Mouse (Mus musculus): ENCODE data around the gene Ube2cbp.

Gene Ube2cbp

GRCm38 (mm10) chr9:86464151-86465105 lies at the start of gene Ube2cbp:
TSS of gene Ube2cbp (minus strand) at chr9:86464950.
- DNase-seq (ENCODE audit: low read depth), result peak; percentile 92

- no peak for DNase-seq (ENCODE audit: low read depth)
Observed at GRCm38 (mm10) chr9:86514390-86514789, 49.6 kb upstream of the Ube2cbp start.

GRCm38 (mm10) chr9:86513733-86514132 lies 49.0 kb upstream of the Ube2cbp start:
- DNase-seq (ENCODE audit: low read depth), result no peak

DNA sequence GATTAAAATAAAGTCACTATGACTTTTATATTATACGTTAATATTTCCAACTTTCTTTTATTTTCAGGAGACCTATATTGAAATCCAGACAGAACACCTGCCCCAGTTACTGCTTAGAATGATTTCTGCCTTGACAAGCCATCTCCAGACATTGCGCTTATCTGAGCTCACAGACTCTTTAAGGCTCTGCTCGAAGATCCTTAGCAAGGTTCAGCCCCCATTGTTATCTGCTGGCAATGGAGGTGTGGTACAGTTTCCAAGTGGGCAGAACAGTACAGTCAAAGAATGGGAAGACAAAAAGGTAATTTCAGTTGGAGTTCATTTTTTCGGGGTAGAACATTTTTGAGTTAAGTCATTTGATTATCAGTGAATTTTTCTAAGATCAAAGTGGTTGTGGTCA lies 42.7 kb upstream of the Ube2cbp start:
- DNase-seq (ENCODE audit: low read depth), result no peak

- DNase-seq (ENCODE audit: low read depth), result no peak
Observed at GRCm38 (mm10) chr9:86499083-86499482, 34.3 kb upstream of the Ube2cbp start.

GRCm38 (mm10) chr9:86496261-86496660 lies 31.5 kb upstream of the Ube2cbp start:
- no peak for DNase-seq (ENCODE audit: low read depth)

DNA sequence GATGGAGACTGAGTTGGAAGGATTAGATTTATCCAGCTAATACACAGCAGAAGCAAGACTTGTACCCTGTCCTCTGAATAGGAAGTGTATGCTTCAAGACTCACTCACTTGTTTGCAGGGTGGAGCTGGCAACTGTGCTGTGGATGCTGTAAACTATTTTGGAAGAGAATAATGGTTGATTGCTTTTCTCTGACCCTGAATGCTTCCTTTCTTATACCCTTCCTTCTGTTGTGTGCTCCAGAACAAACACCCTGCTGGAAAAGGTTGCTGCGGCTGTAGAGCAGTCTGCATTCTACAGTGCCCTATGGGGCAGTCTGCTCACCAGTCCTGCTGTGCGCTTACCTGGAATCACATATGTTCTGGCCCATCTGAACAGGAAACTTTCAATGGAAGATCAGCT lies 27.0 kb upstream of the Ube2cbp start:
- no peak for DNase-seq (ENCODE audit: low read depth)

GRCm38 (mm10) chr9:86482236-86482635 lies 17.5 kb upstream of the Ube2cbp start:
- no peak for DNase-seq (ENCODE audit: low read depth)

DNA sequence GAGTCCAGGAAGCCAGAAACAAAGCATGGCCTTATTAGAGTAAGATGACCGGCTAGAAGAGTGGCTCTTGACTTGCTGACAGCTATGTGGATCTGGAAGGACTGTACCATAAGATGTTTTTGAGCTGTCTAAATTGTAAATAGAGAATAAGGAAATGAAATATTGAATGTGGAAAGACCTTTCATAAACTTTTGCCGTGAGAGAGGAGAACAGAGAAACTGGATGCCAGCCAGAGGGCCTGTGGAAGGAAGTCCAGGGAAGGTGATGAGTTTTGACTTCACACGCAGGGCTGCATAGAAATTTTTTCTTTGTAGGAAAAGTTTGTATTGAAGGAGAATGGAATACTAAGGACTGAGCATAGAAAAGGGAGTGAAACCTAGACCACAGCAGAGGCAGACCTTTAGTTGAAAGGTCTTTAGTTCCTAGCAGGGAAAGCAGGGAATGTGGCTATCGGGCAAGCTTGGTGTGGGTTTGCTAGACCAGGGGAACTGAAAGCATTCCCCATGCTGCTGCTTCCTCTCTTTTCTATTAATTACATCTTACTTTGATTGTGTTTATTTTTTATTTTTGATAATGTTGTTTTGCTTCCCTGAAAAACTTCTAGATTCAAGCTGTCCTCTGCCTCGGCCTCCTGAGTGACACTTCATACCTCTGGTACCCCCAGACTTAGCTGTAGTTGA lies 13.8 kb upstream of the Ube2cbp start:
- no peak for DNase-seq (ENCODE audit: low read depth)

DNA sequence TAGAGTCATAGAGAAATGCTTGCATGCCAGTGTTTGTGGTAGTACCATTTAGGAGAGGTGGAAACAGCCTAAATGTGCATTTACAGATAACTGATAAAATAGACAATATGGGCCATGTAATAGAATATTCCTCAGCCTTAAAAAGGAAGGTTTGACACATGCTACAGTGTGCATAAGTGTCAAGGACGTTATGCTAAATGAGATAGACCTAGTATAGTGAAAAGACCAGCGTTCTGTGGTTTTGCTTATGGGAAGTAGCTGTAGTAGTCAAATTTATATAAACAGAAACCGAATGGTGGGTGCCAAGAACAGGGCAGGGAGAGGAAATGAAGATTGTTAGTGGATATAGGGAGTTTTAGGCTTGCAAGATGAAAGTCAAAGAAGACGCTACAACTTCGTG lies 12.0 kb upstream of the Ube2cbp start:
- DNase-seq (ENCODE audit: low read depth), result no peak

DNA sequence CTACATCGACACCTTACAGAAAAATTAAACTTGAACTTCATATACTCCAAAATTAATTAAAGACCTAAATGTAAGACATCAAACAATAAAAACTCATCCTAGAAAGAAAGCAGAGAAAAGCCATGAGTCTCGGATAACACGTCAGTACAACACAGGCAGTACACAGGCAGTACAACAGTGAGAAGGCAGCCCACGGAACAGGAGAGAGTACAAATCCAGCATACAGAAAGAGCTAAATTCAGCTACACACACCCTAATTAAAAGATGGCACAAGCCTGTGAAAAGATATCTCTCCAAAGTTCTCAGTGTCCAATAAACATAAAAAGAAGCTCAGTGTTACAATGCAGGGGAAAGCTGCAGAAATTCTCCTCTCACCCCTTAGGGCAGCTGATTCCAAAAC lies 11.2 kb upstream of the Ube2cbp start:
- no peak for DNase-seq (ENCODE audit: low read depth)

GRCm38 (mm10) chr9:86466990-86467870 lies 2.5 kb upstream of the Ube2cbp start, which contains the start of gene Dop1a:
TSS of gene Dop1a (plus strand) at chr9:86467154.
- DNase-seq (ENCODE audit: low read depth), result peak; percentile 96

GRCm38 (mm10) chr9:86453626-86454025 lies 11.1 kb downstream of the Ube2cbp start:
- no peak for DNase-seq (ENCODE audit: low read depth)

- peak; percentile 71 for DNase-seq (ENCODE audit: low read depth)
Observed at GRCm38 (mm10) chr9:86451617-86452016, 13.1 kb downstream of the Ube2cbp start.

DNA sequence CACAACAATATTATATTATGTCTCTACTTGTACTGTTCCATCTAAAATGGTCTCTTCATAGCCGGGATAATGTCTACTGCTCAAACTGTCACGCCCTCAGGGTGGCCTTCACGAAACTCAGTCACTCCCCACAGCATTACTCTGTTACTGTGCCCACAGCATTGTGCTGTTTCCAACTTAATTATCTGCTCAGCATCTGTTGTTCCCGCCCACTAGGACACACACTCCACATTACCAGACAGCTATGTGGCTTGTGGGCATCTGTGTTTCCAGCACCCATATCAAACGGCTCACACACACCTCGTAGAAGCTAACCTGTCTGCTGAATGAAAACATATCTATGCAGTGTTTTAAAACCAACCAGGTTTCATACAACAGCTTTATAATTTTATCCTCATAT lies 13.7 kb downstream of the Ube2cbp start:
- no peak for DNase-seq (ENCODE audit: low read depth)

- peak; percentile 75 for DNase-seq (ENCODE audit: low read depth)
Observed at GRCm38 (mm10) chr9:86449581-86449980, 15.2 kb downstream of the Ube2cbp start.

DNA sequence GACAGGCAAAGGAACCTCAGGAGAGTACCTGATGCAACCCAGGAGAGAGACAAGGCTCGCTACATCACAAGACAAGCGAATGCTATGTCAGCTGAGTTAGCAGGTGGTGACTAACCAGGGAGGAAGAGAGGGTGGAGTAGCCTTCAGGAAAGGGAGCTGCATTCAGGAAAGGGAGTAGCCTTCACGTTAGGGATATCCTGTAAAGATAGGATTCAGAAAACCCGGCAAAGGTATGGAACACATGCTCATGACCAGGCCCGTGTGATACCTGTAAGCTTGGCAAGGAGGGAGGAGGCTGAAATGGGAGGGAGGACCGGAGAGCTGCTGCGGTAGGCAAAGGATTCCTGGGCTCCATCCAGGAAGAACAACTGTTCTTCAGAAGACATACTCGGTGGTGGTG lies 17.3 kb downstream of the Ube2cbp start:
- no peak for DNase-seq (ENCODE audit: low read depth)

DNA sequence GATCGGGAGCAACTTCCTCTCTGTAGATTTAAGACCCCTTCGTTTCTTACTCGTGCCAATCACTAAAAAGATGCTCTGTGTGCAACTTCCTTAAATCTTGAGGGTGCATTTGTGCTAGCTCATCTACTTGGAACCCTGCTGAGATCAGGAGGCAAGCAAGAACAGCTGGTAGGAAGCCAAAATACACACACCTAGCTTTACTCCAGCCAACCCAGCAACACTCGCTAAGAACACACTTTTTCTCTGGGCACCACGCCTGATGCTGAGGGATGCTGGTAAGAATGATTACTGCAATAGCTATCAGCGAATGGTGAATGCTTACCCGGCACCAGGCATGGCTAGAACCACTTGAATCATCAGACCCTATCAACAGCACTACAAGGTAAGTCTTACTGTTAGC lies 17.9 kb downstream of the Ube2cbp start:
- DNase-seq (ENCODE audit: low read depth), result no peak

GRCm38 (mm10) chr9:86442248-86442647 lies 22.5 kb downstream of the Ube2cbp start:
- no peak for DNase-seq (ENCODE audit: low read depth)

DNA sequence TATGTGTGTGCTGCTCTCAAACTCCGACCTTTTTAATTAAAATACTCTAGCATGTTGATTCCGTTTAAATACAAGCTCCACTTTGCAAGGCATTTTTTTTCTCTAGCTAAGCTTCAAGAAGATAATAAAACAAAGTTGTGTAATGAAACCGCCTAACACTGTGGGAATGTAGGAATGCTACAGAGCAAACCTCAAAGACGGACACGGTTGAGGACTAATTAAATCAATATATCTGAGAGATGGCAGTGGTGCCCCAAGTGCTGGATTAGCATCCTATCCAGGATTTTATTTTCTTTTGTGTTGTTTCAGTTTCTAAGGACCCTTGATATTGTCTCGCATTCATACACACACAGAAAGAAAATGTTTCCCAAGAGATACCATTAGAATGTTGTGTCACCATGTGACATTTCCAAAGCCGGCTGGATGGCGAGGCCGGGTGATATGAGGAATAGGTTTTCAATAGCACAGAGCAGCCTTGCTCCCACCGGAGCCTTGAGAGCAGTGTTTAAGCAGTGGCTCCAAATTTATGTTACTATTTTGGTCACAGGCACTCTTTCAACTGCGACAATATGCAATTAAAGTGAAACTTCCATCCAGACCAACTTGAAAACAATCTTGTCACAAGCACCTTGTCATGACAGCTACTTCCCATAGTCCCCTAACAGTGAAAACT lies 26.3 kb downstream of the Ube2cbp start:
- DNase-seq (ENCODE audit: low read depth), result no peak

- no peak for DNase-seq (ENCODE audit: low read depth)
Observed at GRCm38 (mm10) chr9:86436608-86437007, 28.1 kb downstream of the Ube2cbp start.

DNA sequence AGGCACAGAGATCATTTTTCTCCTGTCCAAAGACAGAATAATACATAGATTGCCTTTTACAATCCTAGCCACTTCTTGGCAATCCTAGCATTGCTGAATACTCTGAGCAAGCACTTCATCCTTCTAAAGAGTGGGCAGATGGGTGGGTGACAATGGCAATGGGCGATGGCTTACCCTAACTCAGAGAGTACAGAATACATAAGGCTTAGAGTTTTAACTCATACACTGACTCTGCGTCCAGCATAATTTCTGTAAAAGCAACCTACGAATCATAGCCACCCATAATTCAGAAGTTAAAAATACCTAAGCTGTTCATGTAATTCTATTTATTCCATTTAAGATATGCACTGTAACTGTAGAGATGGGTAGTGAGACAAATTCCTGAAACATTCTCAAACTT lies 29.2 kb downstream of the Ube2cbp start:
- DNase-seq (ENCODE audit: low read depth), result no peak

Data from naive thymus-derived CD4-positive, alpha-beta T cell, adult 2 months (primary cell).